Mouse (Mus musculus) small intestine, adult 2 months (tissue): ENCODE data around the gene Gm17482. TPM values are rescaled to one million over a fixed set of nuclear protein-coding genes. Genes with fewer than 3 reads are reported as not detected.

ENCODE experiments used
- H3K27ac ChIP-seq: fragments of 200-500 bp; 2 replicates; pipeline ENCODE4 v1.5.1; 2012; ENCODE audit warnings: low read depth, low read length, control low read depth, inconsistent platforms; ENCODE audit not compliant: insufficient read depth
- H3K27me3 ChIP-seq: fragments of 200-500 bp; 2 replicates; pipeline ENCODE4 v1.6.1; 2012; ENCODE audit warnings: mild to moderate bottlenecking, moderate library complexity, low read length, inconsistent platforms; ENCODE audit not compliant: control insufficient read depth, insufficient read depth
- H3K36me3 ChIP-seq: fragments of 200-500 bp; 2 replicates; pipeline ENCODE4 v1.6.1; 2012; ENCODE audit warnings: mild to moderate bottlenecking, low read length, control low read depth, inconsistent platforms; ENCODE audit not compliant: control insufficient read depth, insufficient read depth
- H3K4me1 ChIP-seq: fragments of 200-500 bp; 2 replicates; pipeline ENCODE4 v1.6.1; 2012; ENCODE audit warnings: low read length, inconsistent platforms, mixed read lengths; ENCODE audit not compliant: control insufficient read depth, insufficient read depth, insufficient read length
- H3K4me3 ChIP-seq: fragments of 200-500 bp; 2 replicates; pipeline ENCODE4 v1.5.1; 2012; ENCODE audit warnings: low read depth, mild to moderate bottlenecking, control low read depth, inconsistent platforms, low read length, moderate library complexity
- CTCF ChIP-seq: fragments of 200-500 bp; IDR thresholded peaks from 2 replicates; pipeline ENCODE4 v1.5.1; 2012; ENCODE audit warnings: low read depth, mild to moderate bottlenecking, control low read depth, inconsistent platforms, low read length, moderate library complexity, mixed read lengths; ENCODE audit not compliant: insufficient replicate concordance, insufficient read length; ENCODE audit errors: extremely low read depth
- POLR2A ChIP-seq: fragments of 200-500 bp; IDR thresholded peaks from 2 replicates; pipeline ENCODE4 v1.6.1; 2012; ENCODE audit warnings: low read depth, mild to moderate bottlenecking, control low read depth, inconsistent platforms, low read length, moderate library complexity
- WGBS: fragments of 180-500 bp; shearing (Covaris S2); methylation state at CpG from one replicate; pipeline ENCODE4 v1.1.7; 2018; 5-methylcytosine and 5-hydroxymethylcytosine counted together
- polyA plus RNA-seq: library from polyadenylated mRNA; depleted of rRNA; stranded (reverse); fragments of >200 nt; gene quantifications from 2 replicates; pipeline ENCODE4 v1.2.3, GENCODE M21; 2012

Gm17482 gene
- polyA plus RNA-seq, 1 experiment = not detected

DNA sequence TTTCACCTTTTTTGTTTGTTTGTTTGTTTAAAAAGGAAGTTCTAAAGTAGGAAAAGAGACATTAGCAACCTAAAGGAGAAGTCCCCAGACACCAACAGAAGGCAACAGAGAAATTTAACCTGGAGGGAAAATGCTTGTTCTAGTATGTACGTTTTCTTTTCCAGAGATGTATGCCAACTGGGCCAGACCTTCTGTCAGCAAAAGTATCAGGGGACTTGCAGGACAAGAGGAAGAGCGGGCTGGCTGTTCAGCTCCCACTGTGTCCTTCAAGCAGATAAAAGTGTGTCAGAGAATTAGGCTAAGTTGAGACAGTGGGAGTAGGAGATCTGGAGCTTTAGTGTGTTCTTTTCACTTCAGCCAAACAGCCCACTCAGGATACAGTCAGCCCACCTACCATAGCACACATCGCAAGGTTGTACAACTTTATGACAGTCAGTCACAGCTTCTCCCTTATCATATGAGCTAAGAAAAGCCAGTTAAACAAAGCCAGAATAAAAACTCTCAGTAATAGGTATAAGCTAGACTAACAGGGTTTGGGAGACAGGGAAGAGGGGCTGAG is 18.4 kb downstream of the Gm17482 start:
- 89% methylated on average over 3 of the region's 3 CpGs for WGBS
- H3K27me3 ChIP-seq = no peaks in the 10 kb centered on the region
- H3K4me3 ChIP-seq = no peak overlapping the region
- H3K4me1 ChIP-seq = no peaks in the 10 kb centered on the region
- H3K36me3 ChIP-seq = no peaks in the 10 kb centered on the region
- H3K27ac ChIP-seq = no peak overlapping the region
- TF ChIP-seq POLR2A (no peak), CTCF (no peak)

DNA sequence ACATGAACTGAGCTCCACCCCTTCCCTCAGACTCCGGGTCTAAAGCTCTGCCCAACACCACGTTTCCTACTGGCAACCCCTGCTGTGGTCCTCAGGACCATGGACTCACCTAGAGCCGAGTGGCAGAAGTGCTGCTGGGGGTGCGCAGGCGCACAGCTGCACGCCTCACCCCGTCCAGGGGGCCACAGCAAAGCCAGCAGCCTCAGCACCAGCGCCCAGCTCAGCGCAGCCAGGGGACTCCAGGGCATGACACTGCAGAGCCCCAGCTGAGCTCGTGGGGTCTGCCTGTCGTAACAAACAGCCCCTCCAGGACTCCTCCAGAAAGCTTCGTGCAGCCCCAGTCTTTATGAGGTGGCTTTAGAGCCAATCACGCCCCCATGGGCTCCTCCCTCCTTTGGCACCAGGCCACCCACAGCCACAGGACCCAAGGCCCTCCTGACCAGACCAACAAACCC is 24.4 kb downstream of the Gm17482 start:
- Histone ChIP-seq H3K27me3 (peaks cover 4% of the 10 kb centered on the region; the same call in 1 of the 2 replicates), H3K36me3 (no peaks in the 10 kb centered on the region), H3K4me1 (peaks cover 6% of the 10 kb centered on the region), H3K4me3 (peak overlapping the region; percentile 0; the same call in 1 of the 2 replicates), H3K27ac (no peak overlapping the region)
- TF ChIP-seq POLR2A (no peak), CTCF (no peak)
- 7% methylated on average over 13 of the region's 13 CpGs for WGBS

DNA sequence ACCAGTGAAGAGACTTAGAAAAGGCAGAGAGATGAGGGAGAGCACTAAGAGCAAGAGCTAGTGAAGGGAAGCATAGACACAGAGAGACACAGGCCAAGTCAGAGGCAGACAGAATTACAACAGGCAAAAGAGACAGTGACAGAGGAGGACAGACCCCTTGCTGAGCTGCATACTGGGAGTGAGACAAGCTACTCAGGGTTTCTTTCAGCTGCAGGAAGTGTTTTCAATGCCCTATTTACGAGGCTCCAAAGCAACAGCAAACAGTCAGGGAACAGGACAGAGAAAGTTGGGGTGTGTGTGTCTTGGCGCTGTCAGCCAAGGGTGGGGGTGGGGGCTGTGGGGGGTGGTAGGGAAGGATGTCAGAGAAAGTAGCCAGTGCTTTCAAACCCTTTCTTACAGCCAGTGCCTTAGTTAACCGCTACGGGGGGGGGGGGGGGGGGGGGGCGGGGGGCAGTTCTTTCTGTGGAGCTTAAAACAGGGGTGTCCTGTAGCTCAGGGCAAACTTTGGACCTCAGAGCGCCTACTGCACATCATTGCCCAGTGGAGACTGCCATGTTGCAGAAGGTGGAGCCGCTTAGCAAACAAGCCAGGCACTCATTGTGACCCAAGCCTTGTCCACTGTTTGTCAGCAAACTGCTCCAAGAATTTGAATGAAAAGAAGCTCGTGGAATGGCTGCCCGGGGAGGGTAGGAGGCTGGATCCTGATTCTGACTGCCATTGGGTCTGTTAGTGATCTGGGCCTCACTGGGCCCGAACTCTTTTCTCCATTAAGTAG is 25.1 kb downstream of the Gm17482 start, which contains the start of gene Timp4:
Gene Timp4, minus strand, starts transcription at position 107 of the 775 bp plus-strand sequence.
- no peak within 1 kb of the TSS for H3K27ac ChIP-seq
- peaks cover 4% of the 10 kb centered on the region; the same call in 1 of the 2 replicates for H3K27me3 ChIP-seq
- peak within 1 kb of the TSS; percentile 0; the same call in 1 of the 2 replicates for H3K4me3 ChIP-seq
- H3K36me3 ChIP-seq = no peaks in the 10 kb centered on the region
- H3K4me1 ChIP-seq = peaks cover 6% of the 10 kb centered on the region
- TF ChIP-seq CTCF (no peak), POLR2A (no peak)
- 36% methylated on average over 10 of the region's 10 CpGs for WGBS

DNA sequence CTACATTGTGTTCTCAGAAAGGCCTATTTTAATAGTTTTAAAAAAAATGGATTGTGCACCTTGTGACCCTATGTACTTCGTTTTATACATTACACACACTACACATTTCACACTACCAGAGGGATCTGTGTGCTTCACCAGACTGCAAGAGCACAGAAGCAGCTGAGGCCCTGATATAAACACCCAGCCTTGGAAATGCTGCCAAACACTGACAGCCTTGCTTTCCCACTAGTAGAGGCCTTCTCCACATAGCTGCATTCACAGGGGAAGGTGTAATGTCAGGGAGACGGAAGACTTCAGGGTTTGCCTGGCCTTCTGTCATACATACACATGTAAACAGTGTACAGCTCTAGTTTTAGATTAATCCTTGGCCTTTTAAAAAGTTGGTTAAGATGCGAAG is 28.0 kb downstream of the Gm17482 start:
- H3K36me3 ChIP-seq = no peaks in the 10 kb centered on the region
- TF ChIP-seq CTCF (no peak), POLR2A (no peak)
- no peak overlapping the region for H3K4me3 ChIP-seq
- 82% methylated on average over 3 of the region's 3 CpGs for WGBS
- peaks cover 6% of the 10 kb centered on the region for H3K4me1 ChIP-seq
- no peak overlapping the region for H3K27ac ChIP-seq
- H3K27me3 ChIP-seq = peaks cover 4% of the 10 kb centered on the region; the same call in 1 of the 2 replicates

DNA sequence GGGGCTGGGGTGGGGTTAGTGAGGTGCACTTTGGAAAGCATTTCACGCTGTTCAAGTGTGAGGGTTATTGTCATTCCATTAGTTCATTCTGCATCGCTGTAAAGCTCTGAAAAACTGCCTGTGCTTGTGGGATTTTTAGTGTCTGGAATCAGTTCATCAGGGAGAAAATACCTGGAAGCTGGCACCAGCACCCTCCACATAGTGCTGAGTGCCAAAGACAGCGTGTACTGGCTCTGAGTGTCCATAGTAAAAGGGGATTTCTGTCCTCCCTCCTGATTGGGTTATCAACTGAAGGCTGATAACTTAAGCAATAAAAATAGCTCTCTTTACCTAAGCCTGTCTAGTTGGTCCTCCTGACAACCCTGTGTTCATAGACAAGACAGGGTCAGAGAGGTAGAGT is 33.4 kb downstream of the Gm17482 start:
- H3K27ac ChIP-seq = no peak overlapping the region
- TF ChIP-seq POLR2A (no peak), CTCF (no peak)
- H3K27me3 ChIP-seq = no peaks in the 10 kb centered on the region
- H3K4me3 ChIP-seq = no peak overlapping the region
- 41% methylated on average over 3 of the region's 3 CpGs for WGBS
- no peaks in the 10 kb centered on the region for H3K4me1 ChIP-seq
- no peaks in the 10 kb centered on the region for H3K36me3 ChIP-seq

DNA sequence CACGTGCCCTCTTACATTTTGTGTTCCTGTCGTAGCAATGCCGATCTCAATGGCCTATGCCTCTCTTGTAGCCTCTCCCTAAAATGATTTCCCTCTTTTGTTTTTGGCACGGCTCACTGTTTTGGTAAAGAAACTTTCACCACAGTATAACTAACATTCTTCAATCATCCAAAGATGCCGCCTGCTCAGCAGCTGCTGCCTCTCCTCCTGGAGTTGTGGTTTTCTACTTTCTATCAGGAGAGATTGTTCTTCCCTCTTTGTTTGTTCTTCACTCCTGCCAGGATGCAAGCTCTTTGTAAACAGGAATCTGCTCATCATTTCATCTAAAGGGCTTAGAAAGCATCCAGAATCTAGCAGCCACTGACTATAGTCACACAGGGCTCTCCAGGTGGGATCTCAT is 39.6 kb downstream of the Gm17482 start:
- Histone ChIP-seq H3K4me3 (no peak overlapping the region), H3K27ac (no peak overlapping the region), H3K36me3 (no peaks in the 10 kb centered on the region), H3K4me1 (no peaks in the 10 kb centered on the region), H3K27me3 (no peaks in the 10 kb centered on the region)
- TF ChIP-seq POLR2A = no peak
- no peak for TF ChIP-seq CTCF
- 79% methylated on average over 5 of the region's 5 CpGs for WGBS

DNA sequence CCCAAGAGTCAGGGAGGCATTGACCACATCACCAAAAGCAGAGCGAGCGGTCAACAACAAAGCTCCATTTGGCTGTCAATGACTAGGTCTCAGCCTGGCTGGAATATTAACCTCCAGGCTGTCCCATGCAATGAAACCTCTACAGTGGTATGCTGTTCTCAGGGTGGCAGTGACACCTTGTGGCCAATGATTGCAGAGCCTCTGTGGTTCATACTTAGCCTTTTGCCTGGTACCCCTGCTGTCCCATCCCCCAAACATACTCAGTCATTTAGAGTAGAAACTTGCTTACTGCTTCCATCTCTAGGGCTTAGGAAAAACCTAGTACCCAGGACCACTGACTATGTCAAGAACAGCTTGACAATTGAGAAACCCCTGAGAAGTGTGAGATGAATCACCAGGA is 40.8 kb downstream of the Gm17482 start:
- WGBS = 64% methylated on average over 2 of the region's 2 CpGs

More for the DNA sequence above, 40.8 kb downstream of the Gm17482 start:
- TF ChIP-seq CTCF = peak; percentile 64; the same call in 1 of the 2 replicates
- no peak for TF ChIP-seq POLR2A
- H3K27me3 ChIP-seq = no peaks in the 10 kb centered on the region
- H3K36me3 ChIP-seq = no peaks in the 10 kb centered on the region
- no peaks in the 10 kb centered on the region for H3K4me1 ChIP-seq
- H3K27ac ChIP-seq = no peak overlapping the region
- H3K4me3 ChIP-seq = no peak overlapping the region
